Mouse (Mus musculus) spleen, adult 2 months (tissue): Measurements from ENCODE around the gene F11r. TPM values are rescaled to one million over a fixed set of nuclear protein-coding genes. Genes with fewer than 3 reads are reported as not detected.

Experiments used
- DNase-seq, 2 experiments: peaks; one replicate each; pipeline versions ENCODE4 v3.0.0 to v3.0.0-alpha.2; 2012 to 2021; ENCODE audit warnings: low spot score in 2 of 2, low read depth in 1 of 2
- H3K27ac ChIP-seq: fragments of 200-500 bp; 2 replicates; pipeline ENCODE4 v1.5.1; 2012; ENCODE audit warnings: low read length, inconsistent platforms; ENCODE audit not compliant: insufficient read depth
- H3K27me3 ChIP-seq: fragments of 200-500 bp; 2 replicates; pipeline ENCODE4 v1.6.1; 2012; ENCODE audit warnings: mild to moderate bottlenecking, moderate library complexity, low read length, inconsistent platforms; ENCODE audit not compliant: control insufficient read depth, insufficient read depth
- H3K36me3 ChIP-seq: fragments of 200-500 bp; 2 replicates; pipeline ENCODE4 v1.6.1; 2012; ENCODE audit warnings: mild to moderate bottlenecking, low read length, inconsistent platforms; ENCODE audit not compliant: control insufficient read depth, insufficient read depth
- H3K4me1 ChIP-seq: fragments of 200-500 bp; 2 replicates; pipeline ENCODE4 v1.6.1; 2011; ENCODE audit warnings: inconsistent platforms; ENCODE audit not compliant: control insufficient read depth, insufficient read depth, insufficient read length
- H3K4me3 ChIP-seq: fragments of 200-500 bp; 2 replicates; pipeline ENCODE4 v1.5.1; 2011; ENCODE audit warnings: mild to moderate bottlenecking, inconsistent platforms; ENCODE audit not compliant: insufficient read depth, insufficient read length; ENCODE audit errors: extremely low read depth
- CTCF ChIP-seq: fragments of 200-500 bp; IDR thresholded peaks from 2 replicates; pipeline ENCODE4 v1.5.1; 2011; ENCODE audit warnings: mild to moderate bottlenecking, inconsistent platforms; ENCODE audit not compliant: insufficient read depth, insufficient read length, insufficient replicate concordance; ENCODE audit errors: extremely low read depth
- POLR2A ChIP-seq: fragments of 200-500 bp; IDR thresholded peaks from 2 replicates; pipeline ENCODE4 v1.6.1; 2011; ENCODE audit warnings: low read depth, low read length, inconsistent platforms
- WGBS: fragments of 180-500 bp; shearing (Covaris S2); methylation state at CpG from one replicate; pipeline ENCODE4 v1.1.7; 2018; 5-methylcytosine and 5-hydroxymethylcytosine counted together
- polyA plus RNA-seq: library from polyadenylated mRNA; depleted of rRNA; stranded (reverse); fragments of >200 nt; gene quantifications from 2 replicates; pipeline ENCODE4 v1.2.3, GENCODE M21; 2012

F11r gene
- polyA plus RNA-seq, 1 experiment, result 9.6 TPM

GRCm38 (mm10) chr1:171419291-171419882, 17.9 kb upstream of the F11r start:
- no peak for DNase-seq
- no peak overlapping the region for H3K4me3 ChIP-seq
- peaks cover 47% of the 10 kb centered on the region for H3K36me3 ChIP-seq
- TF ChIP-seq CTCF (no peak), POLR2A (no peak)
- WGBS, result 95% methylated on average over 12 of the region's 12 CpGs
- H3K4me1 ChIP-seq, result no peaks in the 10 kb centered on the region
- no peaks in the 10 kb centered on the region for H3K27me3 ChIP-seq
- no peak overlapping the region for H3K27ac ChIP-seq

GRCm38 (mm10) chr1:171419905-171420304, 17.4 kb upstream of the F11r start:
- no peak for DNase-seq
- no peaks in the 10 kb centered on the region for H3K27me3 ChIP-seq
- peaks cover 47% of the 10 kb centered on the region for H3K36me3 ChIP-seq
- H3K4me3 ChIP-seq, result no peak overlapping the region
- TF ChIP-seq CTCF (no peak), POLR2A (no peak)
- no peaks in the 10 kb centered on the region for H3K4me1 ChIP-seq
- H3K27ac ChIP-seq, result no peak overlapping the region
- WGBS, result 97% methylated on average over 5 of the region's 5 CpGs

GRCm38 (mm10) chr1:171422504-171423095, 14.7 kb upstream of the F11r start:
- DNase-seq, result no peak
- 79% methylated on average over 8 of the region's 8 CpGs for WGBS
- no peak for TF ChIP-seq CTCF
- TF ChIP-seq POLR2A, result no peak
- peaks cover 27% of the 10 kb centered on the region for H3K36me3 ChIP-seq
- H3K27ac ChIP-seq, result no peak overlapping the region
- H3K27me3 ChIP-seq, result no peaks in the 10 kb centered on the region
- no peaks in the 10 kb centered on the region for H3K4me1 ChIP-seq
- H3K4me3 ChIP-seq, result no peak overlapping the region

GRCm38 (mm10) chr1:171424638-171425037, 12.7 kb upstream of the F11r start:
- DNase-seq, result no peak
- peaks cover 10% of the 10 kb centered on the region for H3K36me3 ChIP-seq
- TF ChIP-seq POLR2A (no peak), CTCF (no peak)
- no peak overlapping the region for H3K4me3 ChIP-seq
- H3K4me1 ChIP-seq, result no peaks in the 10 kb centered on the region
- 80% methylated on average over 5 of the region's 5 CpGs for WGBS
- H3K27ac ChIP-seq, result no peak overlapping the region
- H3K27me3 ChIP-seq, result no peaks in the 10 kb centered on the region

- H3K4me3 ChIP-seq, result no peak overlapping the region
- no peak for DNase-seq
- TF ChIP-seq POLR2A (no peak), CTCF (no peak)
- no peaks in the 10 kb centered on the region for H3K27me3 ChIP-seq
- no peak overlapping the region for H3K27ac ChIP-seq
- WGBS, result 85% methylated on average over 4 of the region's 4 CpGs
- no peaks in the 10 kb centered on the region for H3K4me1 ChIP-seq
- peaks cover 5% of the 10 kb centered on the region; the same call in 1 of the 2 replicates for H3K36me3 ChIP-seq
Observed at GRCm38 (mm10) chr1:171425126-171425525, 12.2 kb upstream of the F11r start.

GRCm38 (mm10) chr1:171432158-171432557, 5.2 kb upstream of the F11r start:
- WGBS, result 73% methylated on average over 5 of the region's 5 CpGs
- Histone ChIP-seq H3K27me3 (no peaks in the 10 kb centered on the region), H3K27ac (no peak overlapping the region), H3K4me1 (peaks cover 1% of the 10 kb centered on the region; the same call in 1 of the 2 replicates), H3K4me3 (no peak overlapping the region), H3K36me3 (no peaks in the 10 kb centered on the region)
- no peak for TF ChIP-seq POLR2A
- TF ChIP-seq CTCF, result no peak
- DNase-seq, result no peak

- TF ChIP-seq POLR2A, result no peak
- no peak for TF ChIP-seq CTCF
- Histone ChIP-seq H3K36me3 (no peaks in the 10 kb centered on the region), H3K27ac (no peak overlapping the region), H3K27me3 (peaks cover 6% of the 10 kb centered on the region; the same call in 1 of the 2 replicates), H3K4me1 (peaks cover 9% of the 10 kb centered on the region), H3K4me3 (no peak overlapping the region)
- 81% methylated on average over 7 of the region's 7 CpGs for WGBS
- no peak for DNase-seq
Observed at GRCm38 (mm10) chr1:171435288-171435814, 2.0 kb upstream of the F11r start.
